ENCODE assay signal across 46 mouse cellular contexts in the genomic region with DNA sequence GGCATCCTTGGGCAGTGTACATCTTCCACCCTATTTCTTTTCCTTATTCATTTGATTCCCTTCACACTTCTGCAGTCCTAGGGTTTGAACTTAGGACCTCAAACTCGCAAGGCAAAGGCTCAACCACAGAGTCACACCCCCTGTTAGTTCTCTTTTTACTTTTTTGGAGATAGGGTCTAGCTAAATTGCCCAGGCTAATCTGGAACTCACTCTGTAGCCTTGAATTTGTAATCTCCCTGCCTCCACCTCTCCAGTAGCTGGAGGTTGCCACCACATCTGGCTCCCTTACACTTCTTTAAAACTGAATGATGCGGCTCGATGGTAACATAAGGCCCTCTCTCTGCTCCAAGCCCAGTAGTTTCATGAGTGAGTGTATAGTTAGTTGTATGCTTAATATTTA. TPM values are rescaled to one million over a fixed set of nuclear protein-coding genes. Genes with fewer than 3 reads are reported as not detected.
"Had no signal": no experiment of that assay in that cellular context is flagged by ENCODE, and none has a peak within 500 bp of the region (broad histone marks: within the 10 kb centered on the region; RNA-seq: fewer than 3 reads in every experiment).

No protein-coding gene starts in this region.

- H3K9ac ChIP-seq: heart, embryonic 12.5 days; heart, embryonic 13.5 days; heart, embryonic 15.5 days; hindbrain, embryonic 12.5 days; hindbrain, embryonic 13.5 days; hindbrain, embryonic 14.5 days; hindbrain, embryonic 15.5 days; intestine, embryonic 15.5 days; kidney, embryonic 15.5 days had no signal

- H3K36me3 ChIP-seq: heart, embryonic 10.5 days; heart, embryonic 15.5 days; hindbrain, embryonic 10.5 days; hindbrain, embryonic 12.5 days; hindbrain, embryonic 13.5 days; hindbrain, embryonic 15.5 days; intestine, embryonic 15.5 days; kidney, embryonic 15.5 days had no signal

- H3K27ac ChIP-seq: heart, embryonic 10.5 days; heart, embryonic 13.5 days; heart, embryonic 15.5 days; hindbrain, embryonic 10.5 days; hindbrain, embryonic 12.5 days; hindbrain, embryonic 13.5 days; hindbrain, embryonic 14.5 days; hindbrain, embryonic 15.5 days; hindbrain, postnatal 0 days; intestine, embryonic 15.5 days; kidney, embryonic 15.5 days; kidney, postnatal 0 days; layer of hippocampus, adult 2 months had no signal

- H3K9me3 ChIP-seq: heart, embryonic 10.5 days; heart, embryonic 12.5 days; heart, embryonic 13.5 days; heart, embryonic 15.5 days; hindbrain, embryonic 10.5 days; hindbrain, embryonic 12.5 days; hindbrain, embryonic 13.5 days; hindbrain, embryonic 15.5 days; intestine, embryonic 15.5 days; kidney, embryonic 15.5 days had no signal

- H3K4me2 ChIP-seq: heart, embryonic 11.5 days; heart, embryonic 12.5 days; heart, embryonic 13.5 days; heart, embryonic 15.5 days; hindbrain, embryonic 12.5 days; hindbrain, embryonic 13.5 days; hindbrain, embryonic 14.5 days; hindbrain, embryonic 15.5 days; intestine, embryonic 15.5 days; kidney, embryonic 15.5 days had no signal

- DNase-seq: heart, postnatal 10 days; heart, postnatal 14 days; heart, postnatal 36 days; heart, postnatal 4 days; kidney, adult 11 months; kidney, adult 18-20 months; kidney, adult 2 months; kidney, adult 8-10 months; kidney, adult 9 months; kidney, postnatal 10 days; kidney, postnatal 14 days; kidney, postnatal 25 days; kidney, postnatal 36 days; kidney, postnatal 4 days; layer of hippocampus, adult 9-11 months; layer of hippocampus, postnatal 36 days had no signal

- ATAC-seq: hindbrain, embryonic 16.5 days; hindbrain, postnatal 0 days; inflammation-experienced regulatory T-cells, adult 6 months; intestine, embryonic 15.5 days; intestine, embryonic 16.5 days; intestine, postnatal 0 days had no signal

- H3K4me3 ChIP-seq: heart, embryonic 10.5 days; heart, embryonic 12.5 days; heart, embryonic 13.5 days; heart, embryonic 15.5 days; hindbrain, embryonic 10.5 days; hindbrain, embryonic 12.5 days; hindbrain, embryonic 13.5 days; hindbrain, embryonic 15.5 days; intestine, embryonic 15.5 days; kidney, embryonic 15.5 days; layer of hippocampus, adult 2 months had no signal

- H3K27me3 ChIP-seq: heart, embryonic 12.5 days; heart, embryonic 13.5 days; heart, embryonic 15.5 days; hindbrain, embryonic 12.5 days; hindbrain, embryonic 13.5 days; hindbrain, embryonic 15.5 days; intestine, embryonic 15.5 days; kidney, embryonic 15.5 days had no signal

RNA-seq across cellular contexts. Expression of a gene that starts 21.4 kb away (rescaled TPM):
- total RNA-seq: hematopoietic stem cell, adult 5-6 weeks; layer of hippocampus, adult 18-20 months; layer of hippocampus, adult 2 months; layer of hippocampus, postnatal 10 days; layer of hippocampus, postnatal 36 days had no signal
- polyA plus RNA-seq: heart, embryonic 10.5 days; heart, embryonic 11.5 days; heart, embryonic 12.5 days; heart, embryonic 13.5 days; heart, embryonic 14.5 days; heart, embryonic 15.5 days; heart, embryonic 16.5 days; heart, postnatal 0 days; hindbrain, embryonic 10.5 days; hindbrain, embryonic 11.5 days; hindbrain, embryonic 12.5 days; hindbrain, embryonic 13.5 days; hindbrain, embryonic 14.5 days; hindbrain, embryonic 15.5 days; hindbrain, embryonic 16.5 days; hindbrain, postnatal 0 days; inflammation-experienced regulatory T-cells, adult 6 months; intestine, embryonic 14.5 days; intestine, embryonic 15.5 days; intestine, embryonic 16.5 days; intestine, postnatal 0 days; kidney, adult 2 months; kidney, embryonic 14.5 days; kidney, embryonic 15.5 days; kidney, embryonic 16.5 days; kidney, postnatal 0 days; large intestine, adult 2 months had no signal
